Mouse (Mus musculus) intestine, embryonic 14.5 days (tissue): ENCODE measurements at regions not wholly inside any gene's neighbourhood (a gene's known extent, or its start where the extent isn't known, plus 50 kb on each side); places are given as distances from the start of the nearest gene placed in this dataset.

ENCODE experiments used
- ATAC-seq: fragments of 200-750 bp; cut with Nextera tagmentation; replicated peaks from 2 replicates; pipeline ENCODE4 v1.8.0; 2017; ENCODE audit warnings: low read depth, moderate number of reproducible peaks, moderate TSS enrichment, moderate library complexity; ENCODE audit not compliant: low FRiP score, low TSS enrichment
- DNase-seq: peaks from one replicate; pipeline ENCODE4 v3.0.0-alpha.2; 2018; ENCODE audit warnings: low spot score
- H3K27ac ChIP-seq: fragments of 300-500 bp; sonication (generic); 2 replicates; pipeline ENCODE4 v1.5.1; 2014; ENCODE audit warnings: low read depth, mild to moderate bottlenecking, control low read depth
- H3K27me3 ChIP-seq: fragments of 300-500 bp; sonication (generic); replicated peaks from 2 replicates; pipeline ENCODE4 v1.6.1; 2014; ENCODE audit warnings: low read length, control low read depth; ENCODE audit not compliant: control insufficient read depth, insufficient read depth
- H3K36me3 ChIP-seq: fragments of 300-500 bp; sonication (generic); 2 replicates; pipeline ENCODE4 v1.6.1; 2014; ENCODE audit warnings: low read length, control low read depth; ENCODE audit not compliant: control insufficient read depth, insufficient read depth
- H3K4me1 ChIP-seq: fragments of 300-500 bp; sonication (generic); replicated peaks from 2 replicates; pipeline ENCODE4 v1.6.1; 2014; ENCODE audit warnings: low read length, control low read depth, mixed read lengths; ENCODE audit not compliant: control insufficient read depth, insufficient read depth
- H3K4me2 ChIP-seq: fragments of 300-500 bp; sonication (generic); 2 replicates; pipeline ENCODE4 v1.6.1; 2014; ENCODE audit warnings: low read length
- H3K4me3 ChIP-seq: fragments of 300-500 bp; sonication (generic); 2 replicates; pipeline ENCODE4 v1.5.1; 2014; ENCODE audit warnings: low read depth, low read length, control low read depth, mixed read lengths
- H3K9ac ChIP-seq: fragments of 300-500 bp; sonication (generic); 2 replicates; pipeline ENCODE4 v1.6.1; 2014; ENCODE audit warnings: mild to moderate bottlenecking, low read length
- H3K9me3 ChIP-seq: fragments of 300-500 bp; sonication (generic); 2 replicates; pipeline ENCODE4 v1.6.1; 2016; ENCODE audit warnings: low read length, control low read depth; ENCODE audit not compliant: control insufficient read depth
- WGBS: fragments of 180-500 bp; shearing (Covaris S2); extraction: QIAGEN DNeasy Blood & Tissue Kit; methylation state at CpG from one replicate; pipeline ENCODE4 v1.1.7; 2014; 5-methylcytosine and 5-hydroxymethylcytosine counted together

DNA sequence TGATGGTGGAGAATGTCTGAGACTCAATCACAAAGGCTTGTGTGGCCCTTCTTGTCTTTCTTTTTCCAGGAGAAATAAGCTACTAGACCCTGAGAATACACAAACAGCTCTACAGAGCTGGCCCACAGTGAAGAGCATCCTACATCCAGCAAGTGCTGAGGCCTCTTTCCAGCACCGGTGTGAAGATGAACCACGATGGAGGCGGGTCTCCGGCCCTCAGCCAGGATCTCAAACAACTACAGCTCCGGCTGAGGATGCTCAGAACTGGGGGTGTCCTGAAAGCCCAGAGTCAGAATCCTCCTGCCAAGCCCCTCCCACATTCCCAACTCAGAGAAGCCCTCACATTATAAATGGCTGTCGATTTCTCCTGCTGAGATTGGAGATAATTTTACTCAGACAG is 407.9 kb downstream of the Lrig3 start:
- Histone ChIP-seq H3K9me3 (no peaks in the 10 kb centered on the region), H3K27ac (no peak overlapping the region), H3K4me3 (no peak overlapping the region), H3K36me3 (no peaks in the 10 kb centered on the region), H3K4me1 (no peaks in the 10 kb centered on the region; the same call in 1 of the 2 replicates), H3K9ac (no peak overlapping the region), H3K27me3 (no peaks in the 10 kb centered on the region), H3K4me2 (no peak overlapping the region)
- WGBS = 65% methylated on average over 6 of the region's 6 CpGs
- DNase-seq (no peak), ATAC-seq (no peak)

DNA sequence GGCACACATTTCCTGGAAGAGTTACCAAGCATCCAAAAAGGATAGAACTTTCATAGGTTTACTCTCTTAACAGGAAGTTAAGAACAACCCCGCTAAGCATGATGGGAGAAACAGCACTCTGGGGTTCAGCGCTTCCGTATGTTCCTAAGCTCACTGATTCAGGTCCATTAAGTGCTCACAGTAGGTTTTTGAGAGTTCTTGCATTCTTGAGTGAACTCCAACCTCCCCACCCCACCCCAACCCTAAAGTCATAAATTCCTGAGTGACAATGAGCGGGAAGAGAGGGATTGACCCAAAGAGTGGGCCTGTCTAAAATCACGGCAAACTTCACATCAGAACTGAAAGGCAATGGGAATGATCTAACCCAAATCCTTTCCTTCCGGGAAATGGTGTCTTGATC is 405.9 kb downstream of the Lrig3 start:
- no peak for ATAC-seq
- WGBS = 83% methylated on average over 6 of the region's 6 CpGs

DNA sequence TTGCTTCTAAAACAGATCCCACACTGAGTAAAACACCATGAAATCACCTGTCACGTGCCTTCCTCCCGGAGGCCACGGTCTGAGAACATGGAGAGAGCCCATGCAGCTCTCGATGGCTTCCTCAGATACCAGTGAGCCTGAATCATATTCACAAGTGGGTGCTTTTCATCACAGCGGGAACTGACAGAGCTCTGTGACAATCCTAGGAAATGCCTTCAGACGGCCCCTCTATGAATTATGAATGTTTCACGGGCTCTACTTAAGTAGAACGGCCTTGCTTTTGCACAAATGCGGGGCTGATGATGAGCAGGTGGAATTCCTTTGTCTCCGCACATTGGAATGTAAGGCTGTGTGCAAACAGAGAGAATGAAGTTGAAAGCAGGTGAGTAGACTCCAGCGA is 383.1 kb downstream of the Lrig3 start:
- no peak overlapping the region for H3K27ac ChIP-seq
- DNase-seq (no peak), ATAC-seq (no peak)
- no peak overlapping the region for H3K4me3 ChIP-seq
- 67% methylated on average over 11 of the region's 11 CpGs for WGBS
- H3K4me2 ChIP-seq = no peak overlapping the region
- no peaks in the 10 kb centered on the region for H3K27me3 ChIP-seq
- H3K9me3 ChIP-seq = no peaks in the 10 kb centered on the region
- no peaks in the 10 kb centered on the region for H3K4me1 ChIP-seq
- H3K36me3 ChIP-seq = no peaks in the 10 kb centered on the region
- no peak overlapping the region for H3K9ac ChIP-seq

More for the DNA sequence above, 405.9 kb downstream of the Lrig3 start:
- no peak for DNase-seq
- no peaks in the 10 kb centered on the region for H3K36me3 ChIP-seq
- H3K27ac ChIP-seq = no peak overlapping the region
- H3K4me3 ChIP-seq = no peak overlapping the region
- no peak overlapping the region for H3K4me2 ChIP-seq
- no peak overlapping the region for H3K9ac ChIP-seq
- H3K4me1 ChIP-seq = no peaks in the 10 kb centered on the region
- no peaks in the 10 kb centered on the region for H3K9me3 ChIP-seq
- no peaks in the 10 kb centered on the region for H3K27me3 ChIP-seq

DNA sequence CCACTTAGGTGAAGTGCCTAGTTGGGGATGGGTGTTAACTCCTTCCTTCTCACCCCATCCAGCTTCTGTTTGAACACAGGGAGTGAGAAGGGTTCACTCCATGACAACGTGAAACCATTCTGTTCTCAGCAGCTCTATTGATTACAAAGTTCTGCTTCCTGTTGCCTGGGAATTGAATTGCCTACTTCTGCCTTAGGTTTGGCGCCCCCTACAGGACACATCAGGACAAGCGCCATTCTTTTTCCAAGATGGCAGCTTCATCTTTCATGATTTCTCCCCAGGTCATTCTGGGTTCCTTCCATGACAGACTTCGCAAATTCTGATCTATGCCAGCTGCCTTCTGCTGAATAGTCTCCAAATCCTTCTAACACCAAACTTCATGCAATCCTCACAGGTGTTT is 371.5 kb downstream of the Lrig3 start:
- Histone ChIP-seq H3K4me2 (no peak overlapping the region), H3K9me3 (peaks cover 6% of the 10 kb centered on the region; the same call in 1 of the 2 replicates), H3K36me3 (no peaks in the 10 kb centered on the region), H3K27ac (no peak overlapping the region), H3K4me3 (no peak overlapping the region), H3K4me1 (no peaks in the 10 kb centered on the region), H3K27me3 (no peaks in the 10 kb centered on the region), H3K9ac (no peak overlapping the region)
- no peak for ATAC-seq
- no peak for DNase-seq
- 74% methylated on average over 4 of the region's 4 CpGs for WGBS

DNA sequence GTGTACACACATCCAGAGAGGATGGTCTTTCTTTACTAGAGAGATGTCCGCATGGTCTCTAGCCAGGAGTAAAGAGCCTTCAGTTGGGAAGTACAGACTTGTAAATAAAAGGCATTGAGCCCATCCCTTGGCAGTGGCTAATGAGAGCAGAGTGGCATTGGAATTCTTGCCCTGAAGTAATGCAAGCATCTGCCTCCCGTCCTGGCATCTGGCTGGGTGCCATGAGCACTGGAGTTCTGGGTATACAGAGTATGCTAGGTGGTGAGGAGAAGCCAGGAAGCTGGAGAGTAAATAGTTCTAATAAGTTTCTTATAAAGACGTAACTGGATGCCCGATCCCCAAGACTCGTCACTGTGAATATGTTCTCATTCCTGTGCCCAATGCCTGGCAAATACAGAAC is 367.8 kb downstream of the Lrig3 start:
- H3K9me3 ChIP-seq = no peaks in the 10 kb centered on the region
- WGBS = 91% methylated on average over 5 of the region's 5 CpGs

DNA sequence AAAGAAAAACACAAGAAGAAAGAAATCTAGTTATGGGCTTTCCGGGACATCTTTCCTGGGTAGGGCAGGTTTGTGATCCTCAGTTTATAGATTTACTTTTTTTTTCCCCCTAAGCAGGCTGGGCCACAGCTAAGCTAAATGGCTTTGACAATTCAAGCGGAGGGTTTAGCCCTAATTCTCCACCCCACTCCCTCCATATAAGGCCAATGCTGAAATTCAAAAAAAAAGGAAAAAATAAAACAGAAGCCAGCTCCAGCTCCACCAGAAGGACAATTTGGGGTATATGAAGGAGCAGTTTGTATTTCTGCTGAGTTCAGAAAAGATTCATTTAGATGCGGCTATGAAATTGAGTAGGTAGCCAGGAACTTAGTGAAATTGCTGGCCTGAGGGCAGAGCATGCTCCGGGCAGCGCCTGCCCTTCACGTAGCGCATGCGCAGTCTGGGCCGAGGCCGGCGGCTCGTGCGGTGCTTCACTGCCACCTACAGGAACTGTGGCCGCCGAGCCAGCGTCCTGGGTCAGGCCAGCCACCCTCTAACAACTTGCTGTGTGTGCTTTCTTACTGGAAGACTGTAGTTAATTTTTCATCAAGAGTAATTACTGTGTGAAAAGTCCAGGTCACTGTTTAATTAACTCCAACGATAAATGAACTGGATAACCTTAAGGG is 364.5 kb downstream of the Lrig3 start:
- Histone ChIP-seq H3K4me2 (peak overlapping the region; percentile 42), H3K4me3 (peak overlapping the region; percentile 18; the same call in 1 of the 2 replicates), H3K27me3 (no peaks in the 10 kb centered on the region), H3K36me3 (no peaks in the 10 kb centered on the region), H3K9me3 (no peaks in the 10 kb centered on the region), H3K4me1 (peaks cover 14% of the 10 kb centered on the region), H3K27ac (no peak overlapping the region), H3K9ac (no peak overlapping the region)
- peak; percentile 93 for ATAC-seq
- WGBS = 5% methylated on average over 17 of the region's 17 CpGs
- peak; percentile 94 for DNase-seq

More for the DNA sequence above, 367.8 kb downstream of the Lrig3 start:
- Histone ChIP-seq H3K9ac (no peak overlapping the region), H3K36me3 (no peaks in the 10 kb centered on the region), H3K27me3 (no peaks in the 10 kb centered on the region), H3K4me1 (peaks cover 14% of the 10 kb centered on the region), H3K4me2 (no peak overlapping the region), H3K4me3 (no peak overlapping the region), H3K27ac (no peak overlapping the region)
- ATAC-seq (no peak), DNase-seq (no peak)

DNA sequence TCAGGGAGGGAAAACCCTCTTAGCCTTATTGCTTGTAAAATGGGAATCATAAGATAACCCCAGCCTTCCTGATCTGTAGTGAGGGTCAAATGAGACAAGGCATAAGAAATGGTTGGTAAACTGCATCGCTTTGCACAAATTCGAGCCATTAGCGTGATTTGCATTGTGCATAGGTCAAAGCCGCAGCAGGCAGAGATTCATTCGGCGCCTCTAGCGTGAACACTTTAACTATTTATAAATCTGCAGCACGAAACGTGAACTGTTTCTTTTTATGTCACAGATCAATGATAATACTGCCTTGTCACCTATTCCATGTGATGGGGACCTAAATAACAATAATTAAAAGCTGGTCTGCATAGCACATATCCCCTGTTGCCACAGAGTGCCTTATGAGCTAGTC is 354.9 kb downstream of the Lrig3 start:
- H3K9ac ChIP-seq = no peak overlapping the region
- no peaks in the 10 kb centered on the region for H3K9me3 ChIP-seq
- H3K27ac ChIP-seq = no peak overlapping the region
- WGBS = 78% methylated on average over 9 of the region's 9 CpGs
- no peaks in the 10 kb centered on the region for H3K36me3 ChIP-seq
- ATAC-seq = no peak
- no peak for DNase-seq
- H3K4me1 ChIP-seq = no peaks in the 10 kb centered on the region
- H3K4me2 ChIP-seq = no peak overlapping the region
- peaks cover 5% of the 10 kb centered on the region; the same call in 1 of the 2 replicates for H3K27me3 ChIP-seq
- no peak overlapping the region for H3K4me3 ChIP-seq

DNA sequence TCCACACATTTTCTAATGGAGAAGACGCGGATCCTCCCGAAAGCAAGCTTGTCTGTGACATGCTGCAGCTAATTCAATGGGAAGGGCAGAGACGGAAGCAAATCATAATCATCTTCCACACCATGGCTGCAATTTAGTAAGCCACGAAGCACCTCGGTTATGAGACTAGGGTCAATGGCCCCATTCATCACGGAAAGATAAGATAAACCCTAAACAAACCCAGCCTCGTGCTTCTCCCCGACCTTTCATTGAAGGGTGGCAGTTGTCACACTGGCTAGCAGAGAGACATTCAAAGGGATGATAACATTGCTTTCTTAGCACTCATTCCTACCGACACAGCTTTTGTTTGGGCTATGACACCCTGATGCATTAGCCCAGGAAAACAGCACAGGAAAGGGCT is 353.8 kb downstream of the Lrig3 start:
- peaks cover 5% of the 10 kb centered on the region; the same call in 1 of the 2 replicates for H3K27me3 ChIP-seq
- H3K36me3 ChIP-seq = no peaks in the 10 kb centered on the region
- H3K4me1 ChIP-seq = no peaks in the 10 kb centered on the region; the same call in 1 of the 2 replicates
- H3K4me2 ChIP-seq = no peak overlapping the region
- peak; percentile 70; the same call in 1 of the 2 replicates for ATAC-seq
- H3K4me3 ChIP-seq = no peak overlapping the region
- WGBS = 44% methylated on average over 10 of the region's 10 CpGs
- no peaks in the 10 kb centered on the region for H3K9me3 ChIP-seq
- no peak for DNase-seq
- H3K27ac ChIP-seq = no peak overlapping the region
- no peak overlapping the region for H3K9ac ChIP-seq

DNA sequence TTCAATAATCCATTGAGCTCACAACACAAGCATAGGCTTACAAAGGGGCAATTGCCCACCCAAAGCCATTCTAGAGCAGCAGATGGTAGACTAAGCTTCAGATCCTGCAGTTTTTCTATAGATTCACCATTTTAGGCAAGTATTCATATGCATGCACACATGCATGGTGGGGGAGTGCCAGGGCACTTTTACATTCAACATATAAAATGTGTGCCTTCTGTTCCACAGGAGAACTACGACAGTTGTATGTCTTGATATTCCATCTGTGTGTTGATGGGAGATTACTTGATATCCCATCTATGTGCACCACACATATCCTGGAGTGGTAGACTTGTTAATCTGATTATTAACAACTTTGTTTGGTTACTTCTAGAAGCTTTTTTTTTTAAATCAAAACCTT is 334.0 kb downstream of the Lrig3 start:
- no peak for ATAC-seq
- H3K4me2 ChIP-seq = no peak overlapping the region
- no peaks in the 10 kb centered on the region for H3K9me3 ChIP-seq
- H3K27ac ChIP-seq = no peak overlapping the region
- H3K36me3 ChIP-seq = no peaks in the 10 kb centered on the region
- no peaks in the 10 kb centered on the region for H3K27me3 ChIP-seq
- H3K9ac ChIP-seq = no peak overlapping the region
- no peaks in the 10 kb centered on the region for H3K4me1 ChIP-seq
- H3K4me3 ChIP-seq = no peak overlapping the region
- WGBS = 72% methylated on average over 1 of the region's 1 CpGs
- DNase-seq = peak; percentile 27
